Mouse (Mus musculus): ENCODE results near the gene Nup54. TPM values are rescaled to one million over a fixed set of nuclear protein-coding genes. Genes with fewer than 3 reads are reported as not detected.

The Nup54 gene
- polyA plus RNA-seq, 1 experiment from 2014 or later = 52.7 TPM

DNA sequence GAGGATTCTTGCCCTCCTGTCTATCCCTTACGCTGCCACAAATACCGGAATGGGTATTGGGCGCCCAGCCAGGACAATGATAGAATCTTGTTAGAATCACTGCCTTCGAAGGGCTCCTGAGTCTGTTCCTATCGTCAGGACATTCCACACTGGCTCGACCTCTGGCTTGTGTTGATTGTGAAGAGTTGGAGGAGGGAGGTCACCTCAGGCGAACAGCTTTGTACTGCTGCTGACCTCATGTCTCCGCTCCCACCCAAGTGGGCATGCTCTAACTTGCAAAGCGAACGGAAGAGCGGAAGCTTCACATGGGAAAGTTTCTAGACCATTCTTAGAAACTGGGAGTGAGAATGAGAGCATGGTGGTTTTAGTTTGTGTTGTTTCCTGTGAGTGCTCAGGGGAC lies 47.6 kb downstream of the Nup54 start:
- Histone ChIP-seq H3K36me3 (ENCODE audit: control insufficient read depth, insufficient read depth, low read length) (no peaks in the 10 kb centered on the region), H3K4me3 (ENCODE audit: low read depth, low read length) (no peak overlapping the region), H3K27me3 (ENCODE audit: control insufficient read depth, insufficient read depth, low read length) (0 out of 2 replicates have a peak, but pooled peaks cover 2% of the 10 kb centered on the region), H3K9ac (replicated peaks; ENCODE audit: low read depth, low read length) (no peak overlapping the region), H3K9me3 (ENCODE audit: control insufficient read depth, low read length) (no peaks in the 10 kb centered on the region), H3K4me1 (ENCODE audit: control insufficient read depth, insufficient read depth, low read length) (no peaks in the 10 kb centered on the region), H3K27ac (ENCODE audit: low read depth, low read length) (no peak overlapping the region), H3K4me2 (ENCODE audit: low read depth, low read length) (no peak overlapping the region)
- WGBS = 76% methylated on average over 11 of the region's 11 CpGs
- no peak for ATAC-seq (ENCODE audit: low read depth)

DNA sequence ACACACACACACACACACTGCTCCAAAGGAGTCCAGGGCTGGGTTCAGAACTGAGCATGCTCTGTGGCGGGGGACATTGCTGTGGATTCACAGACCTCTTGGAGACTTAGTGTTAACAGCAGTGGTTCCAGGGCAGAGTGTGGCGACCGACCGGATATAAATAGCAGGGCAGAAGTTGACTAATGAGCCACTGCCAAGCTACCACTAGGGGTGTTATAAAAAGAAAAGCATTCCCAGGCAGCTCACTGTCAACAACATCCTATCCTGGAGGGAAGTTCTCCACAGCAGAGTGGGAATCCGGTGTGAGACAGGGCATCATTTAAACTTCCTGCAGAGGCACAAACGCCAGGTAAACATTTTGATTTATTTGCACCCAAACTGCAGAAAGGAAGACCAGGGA lies 48.4 kb downstream of the Nup54 start:
- H3K27ac ChIP-seq (ENCODE audit: low read depth, low read length) = no peak overlapping the region
- no peaks in the 10 kb centered on the region for H3K36me3 ChIP-seq (ENCODE audit: control insufficient read depth, insufficient read depth, low read length)
- H3K27me3 ChIP-seq (ENCODE audit: control insufficient read depth, insufficient read depth, low read length) = no peaks in the 10 kb centered on the region
- no peak overlapping the region for H3K4me2 ChIP-seq (ENCODE audit: low read depth, low read length)
- H3K4me1 ChIP-seq (ENCODE audit: control insufficient read depth, insufficient read depth, low read length) = no peaks in the 10 kb centered on the region
- no peak overlapping the region for H3K9ac ChIP-seq (replicated peaks; ENCODE audit: low read depth, low read length)
- no peak overlapping the region for H3K4me3 ChIP-seq (ENCODE audit: low read depth, low read length)
- H3K9me3 ChIP-seq (ENCODE audit: control insufficient read depth, low read length) = no peaks in the 10 kb centered on the region
- no peak for ATAC-seq (ENCODE audit: low read depth)
- WGBS = 42% methylated on average over 6 of the region's 6 CpGs

DNA sequence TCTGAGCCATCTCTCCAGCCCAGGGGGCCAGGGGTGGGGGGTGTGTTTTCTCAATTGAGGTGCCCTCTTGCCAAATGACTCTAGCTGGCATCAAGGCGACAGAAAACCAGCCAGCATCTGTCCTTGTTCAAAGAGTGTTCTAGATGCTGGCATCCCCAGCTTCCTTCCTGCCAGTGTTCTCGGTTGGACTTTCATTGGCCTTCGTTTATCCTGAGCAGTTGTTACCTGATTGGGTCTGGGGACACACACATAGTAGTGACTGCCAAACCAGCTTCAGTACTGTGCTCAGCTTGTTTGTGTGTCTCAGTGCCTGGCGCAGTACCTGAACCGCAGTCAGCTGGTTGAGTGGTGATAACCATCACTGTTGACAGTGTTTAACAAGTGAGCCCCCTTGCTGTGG lies 48.9 kb downstream of the Nup54 start:
- Histone ChIP-seq H3K4me3 (ENCODE audit: low read depth, low read length) (no peak overlapping the region), H3K9me3 (ENCODE audit: control insufficient read depth, low read length) (no peaks in the 10 kb centered on the region), H3K9ac (replicated peaks; ENCODE audit: low read depth, low read length) (no peak overlapping the region), H3K36me3 (ENCODE audit: control insufficient read depth, insufficient read depth, low read length) (no peaks in the 10 kb centered on the region), H3K27ac (ENCODE audit: low read depth, low read length) (no peak overlapping the region), H3K27me3 (ENCODE audit: control insufficient read depth, insufficient read depth, low read length) (no peaks in the 10 kb centered on the region), H3K4me1 (ENCODE audit: control insufficient read depth, insufficient read depth, low read length) (no peaks in the 10 kb centered on the region), H3K4me2 (ENCODE audit: low read depth, low read length) (no peak overlapping the region)
- ATAC-seq (ENCODE audit: low read depth) = no peak
- 86% methylated on average over 5 of the region's 5 CpGs for WGBS

DNA sequence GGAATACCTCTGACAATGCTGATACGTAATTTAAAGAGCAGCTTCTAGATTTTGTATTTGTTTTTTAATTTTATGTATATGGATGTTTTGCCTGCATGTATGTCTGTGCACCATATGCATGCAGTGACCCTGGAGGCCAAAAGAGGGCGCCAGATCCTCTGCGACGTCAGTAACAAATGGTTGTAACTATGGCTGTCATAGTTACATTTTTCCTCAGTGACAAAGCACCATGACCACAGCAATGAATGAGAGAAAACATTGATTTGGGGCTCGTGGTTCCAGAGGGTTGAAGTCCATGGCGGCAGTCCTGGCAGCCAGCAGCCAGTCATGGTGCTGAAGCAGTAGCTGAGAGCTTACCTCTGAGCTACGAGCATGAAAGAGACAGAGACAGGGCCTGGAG lies 50.2 kb downstream of the Nup54 start:
- no peaks in the 10 kb centered on the region for H3K9me3 ChIP-seq (ENCODE audit: control insufficient read depth, low read length)
- WGBS = 45% methylated on average over 7 of the region's 7 CpGs
- H3K27me3 ChIP-seq (ENCODE audit: control insufficient read depth, insufficient read depth, low read length) = no peaks in the 10 kb centered on the region
- H3K4me3 ChIP-seq (ENCODE audit: low read depth, low read length) = no peak overlapping the region
- no peak overlapping the region for H3K27ac ChIP-seq (ENCODE audit: low read depth, low read length)
- H3K4me2 ChIP-seq (ENCODE audit: low read depth, low read length) = no peak overlapping the region
- no peak overlapping the region for H3K9ac ChIP-seq (replicated peaks; ENCODE audit: low read depth, low read length)
- no peak for ATAC-seq (ENCODE audit: low read depth)
- H3K36me3 ChIP-seq (ENCODE audit: control insufficient read depth, insufficient read depth, low read length) = no peaks in the 10 kb centered on the region
- no peaks in the 10 kb centered on the region for H3K4me1 ChIP-seq (ENCODE audit: control insufficient read depth, insufficient read depth, low read length)

DNA sequence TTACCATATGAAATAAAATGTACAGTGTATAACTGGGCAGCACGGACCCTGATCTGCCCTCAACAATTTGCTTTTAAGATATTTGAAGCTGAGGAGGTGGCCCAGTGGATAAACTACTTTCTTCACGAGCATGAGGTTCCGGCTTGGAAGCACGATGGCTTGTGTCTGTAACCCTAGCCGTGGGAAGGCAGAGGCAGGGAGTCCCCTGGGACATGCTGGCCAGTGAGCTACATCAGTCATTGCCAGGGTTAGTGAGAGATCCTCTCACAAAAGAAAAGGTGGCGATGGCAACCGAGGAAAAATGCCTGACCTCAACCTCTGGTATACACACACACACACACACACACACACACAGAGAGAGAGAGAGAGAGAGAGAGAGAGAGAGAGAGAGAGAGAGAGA lies 51.3 kb downstream of the Nup54 start:
- no peak overlapping the region for H3K27ac ChIP-seq (ENCODE audit: low read depth, low read length)
- H3K27me3 ChIP-seq (ENCODE audit: control insufficient read depth, insufficient read depth, low read length) = no peaks in the 10 kb centered on the region
- no peaks in the 10 kb centered on the region for H3K9me3 ChIP-seq (ENCODE audit: control insufficient read depth, low read length)
- no peaks in the 10 kb centered on the region for H3K36me3 ChIP-seq (ENCODE audit: control insufficient read depth, insufficient read depth, low read length)
- no peak overlapping the region for H3K9ac ChIP-seq (replicated peaks; ENCODE audit: low read depth, low read length)
- no peak overlapping the region for H3K4me2 ChIP-seq (ENCODE audit: low read depth, low read length)
- H3K4me1 ChIP-seq (ENCODE audit: control insufficient read depth, insufficient read depth, low read length) = no peaks in the 10 kb centered on the region
- H3K4me3 ChIP-seq (ENCODE audit: low read depth, low read length) = no peak overlapping the region
- 42% methylated on average over 7 of the region's 7 CpGs for WGBS
- ATAC-seq (ENCODE audit: low read depth) = no peak

DNA sequence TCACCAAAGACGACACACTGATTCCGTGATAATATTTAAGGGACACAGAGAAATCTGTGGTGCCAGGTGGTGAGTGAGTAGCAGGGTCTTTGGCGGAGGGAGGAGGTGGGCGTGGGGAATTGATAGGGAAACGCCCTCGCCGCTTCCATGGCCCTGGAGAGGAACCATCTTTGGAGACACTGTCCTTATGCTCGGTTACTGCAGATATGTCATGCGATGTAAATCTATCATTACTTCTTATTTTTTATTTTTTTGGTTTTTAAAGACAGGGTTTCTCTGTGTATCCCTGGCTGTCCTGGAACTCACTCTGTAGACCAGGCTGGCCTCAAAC lies 52.7 kb downstream of the Nup54 start:
- H3K4me1 ChIP-seq (ENCODE audit: control insufficient read depth, insufficient read depth, low read length) = no peaks in the 10 kb centered on the region
- H3K4me2 ChIP-seq (ENCODE audit: low read depth, low read length) = no peak overlapping the region
- H3K9me3 ChIP-seq (ENCODE audit: control insufficient read depth, low read length) = no peaks in the 10 kb centered on the region
- 59% methylated on average over 9 of the region's 9 CpGs for WGBS
- no peak for ATAC-seq (ENCODE audit: low read depth)
- H3K9ac ChIP-seq (replicated peaks; ENCODE audit: low read depth, low read length) = no peak overlapping the region
- H3K4me3 ChIP-seq (ENCODE audit: low read depth, low read length) = no peak overlapping the region
- no peak overlapping the region for H3K27ac ChIP-seq (ENCODE audit: low read depth, low read length)
- no peaks in the 10 kb centered on the region for H3K27me3 ChIP-seq (ENCODE audit: control insufficient read depth, insufficient read depth, low read length)
- no peaks in the 10 kb centered on the region for H3K36me3 ChIP-seq (ENCODE audit: control insufficient read depth, insufficient read depth, low read length)

DNA sequence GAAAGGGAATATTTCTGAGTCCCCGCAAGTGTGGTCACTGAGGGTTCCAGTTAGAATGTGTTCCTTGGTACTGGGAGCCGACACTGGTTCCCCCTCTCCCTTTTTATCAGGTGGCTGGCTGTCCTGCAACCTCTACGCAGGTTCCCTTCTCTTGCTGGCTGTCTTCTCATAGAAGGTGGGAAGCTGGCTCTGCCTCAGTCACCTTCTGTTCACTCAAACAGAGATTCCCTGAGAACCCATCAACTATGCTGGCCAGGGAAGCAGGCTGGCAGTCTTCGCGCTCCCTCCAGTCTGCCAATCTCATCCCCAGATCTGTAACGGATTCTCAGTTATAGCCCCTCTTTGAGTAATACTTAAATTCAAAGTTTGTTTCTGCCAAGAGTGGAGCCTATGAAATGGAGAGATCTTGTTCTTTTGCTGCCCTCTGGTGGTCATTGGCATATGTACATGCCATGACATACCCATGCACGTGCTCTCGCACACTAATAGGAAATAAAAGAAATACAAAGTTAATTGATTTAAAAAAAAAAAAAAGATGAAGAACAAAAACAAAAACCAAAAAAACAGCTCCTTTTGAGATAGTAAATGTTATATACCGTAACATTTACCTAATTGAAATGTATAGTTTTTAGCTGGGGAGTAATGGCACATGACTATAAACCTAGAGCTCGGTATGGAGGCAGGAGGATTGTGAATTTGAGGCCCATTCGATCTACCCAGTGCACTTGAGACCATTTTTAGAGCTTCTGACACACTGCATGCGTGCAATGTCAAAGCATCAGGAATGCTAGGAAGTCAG lies 53.3 kb downstream of the Nup54 start:
- WGBS = 35% methylated on average over 12 of the region's 12 CpGs
- H3K27me3 ChIP-seq (ENCODE audit: control insufficient read depth, insufficient read depth, low read length) = no peaks in the 10 kb centered on the region
- no peak overlapping the region for H3K4me3 ChIP-seq (ENCODE audit: low read depth, low read length)
- H3K36me3 ChIP-seq (ENCODE audit: control insufficient read depth, insufficient read depth, low read length) = no peaks in the 10 kb centered on the region
- no peaks in the 10 kb centered on the region for H3K9me3 ChIP-seq (ENCODE audit: control insufficient read depth, low read length)
- no peaks in the 10 kb centered on the region for H3K4me1 ChIP-seq (ENCODE audit: control insufficient read depth, insufficient read depth, low read length)
- peak; percentile 91; the same call in 1 of the 2 replicates for ATAC-seq (ENCODE audit: low read depth)
- no peak overlapping the region for H3K27ac ChIP-seq (ENCODE audit: low read depth, low read length)
- no peak overlapping the region for H3K9ac ChIP-seq (replicated peaks; ENCODE audit: low read depth, low read length)
- H3K4me2 ChIP-seq (ENCODE audit: low read depth, low read length) = no peak overlapping the region

DNA sequence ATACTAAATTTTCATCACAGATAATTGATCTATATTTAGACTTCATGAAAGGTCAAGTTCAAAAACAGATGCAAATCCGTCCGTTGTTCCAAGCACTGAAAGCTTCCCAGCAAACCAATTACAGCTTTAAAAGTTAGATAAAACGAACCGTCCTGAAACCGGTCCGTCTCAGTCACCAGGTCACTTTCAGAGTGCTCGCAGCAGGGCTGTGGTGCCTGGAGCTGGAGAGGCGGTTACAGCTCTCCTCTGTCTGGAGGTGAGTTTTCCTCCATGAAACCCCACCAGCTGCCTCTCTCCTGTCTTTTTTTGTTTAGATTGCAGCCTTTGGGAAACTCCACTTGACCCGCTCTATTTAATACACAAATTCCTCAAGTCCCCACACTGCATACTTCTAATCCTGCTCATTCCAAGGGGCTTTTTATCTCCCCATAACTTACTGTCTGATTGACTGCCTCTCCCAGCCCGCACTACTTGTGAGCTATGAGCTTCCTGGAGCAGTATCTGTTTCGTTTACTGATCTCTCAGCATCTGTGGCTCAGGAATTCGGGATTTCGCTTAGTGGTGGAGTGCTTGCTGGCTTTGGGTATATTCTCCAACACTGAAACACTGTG lies 58.1 kb downstream of the Nup54 start:
- Histone ChIP-seq H3K27me3 (ENCODE audit: control insufficient read depth, insufficient read depth, low read length) (no peaks in the 10 kb centered on the region), H3K9ac (replicated peaks; ENCODE audit: low read depth, low read length) (no peak overlapping the region), H3K27ac (ENCODE audit: low read depth, low read length) (no peak overlapping the region), H3K4me3 (ENCODE audit: low read depth, low read length) (no peak overlapping the region), H3K4me1 (ENCODE audit: control insufficient read depth, insufficient read depth, low read length) (no peaks in the 10 kb centered on the region), H3K9me3 (ENCODE audit: control insufficient read depth, low read length) (no peaks in the 10 kb centered on the region), H3K4me2 (ENCODE audit: low read depth, low read length) (no peak overlapping the region), H3K36me3 (ENCODE audit: control insufficient read depth, insufficient read depth, low read length) (no peaks in the 10 kb centered on the region)
- ATAC-seq (ENCODE audit: low read depth) = no peak
- 51% methylated on average over 13 of the region's 13 CpGs for WGBS

DNA sequence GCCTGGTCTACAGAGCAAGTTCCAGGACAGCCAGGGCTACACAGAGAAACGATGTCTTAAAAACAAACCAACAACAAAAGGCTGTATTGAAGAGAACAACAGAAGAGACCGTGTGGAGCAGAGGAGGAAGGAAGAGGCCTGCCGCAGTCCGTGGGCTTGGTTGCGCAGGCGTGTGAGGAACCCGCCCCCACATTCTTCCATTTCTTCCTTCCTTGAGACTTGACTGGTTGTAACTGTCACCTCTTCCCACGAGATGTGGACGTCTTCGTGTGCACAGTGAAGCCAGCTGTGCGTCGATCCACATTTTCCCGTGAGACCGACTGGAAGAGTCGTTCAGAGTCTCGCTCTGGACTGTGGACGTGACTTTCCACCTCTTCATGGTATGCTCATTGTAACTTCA lies 59.7 kb downstream of the Nup54 start:
- Histone ChIP-seq H3K27ac (ENCODE audit: low read depth, low read length) (no peak overlapping the region), H3K9ac (replicated peaks; ENCODE audit: low read depth, low read length) (no peak overlapping the region), H3K4me2 (ENCODE audit: low read depth, low read length) (no peak overlapping the region), H3K4me1 (ENCODE audit: control insufficient read depth, insufficient read depth, low read length) (peaks cover 3% of the 10 kb centered on the region; the same call in 1 of the 2 replicates), H3K27me3 (ENCODE audit: control insufficient read depth, insufficient read depth, low read length) (no peaks in the 10 kb centered on the region), H3K36me3 (ENCODE audit: control insufficient read depth, insufficient read depth, low read length) (no peaks in the 10 kb centered on the region), H3K4me3 (ENCODE audit: low read depth, low read length) (no peak overlapping the region), H3K9me3 (ENCODE audit: control insufficient read depth, low read length) (no peaks in the 10 kb centered on the region)
- WGBS = 80% methylated on average over 17 of the region's 17 CpGs
- ATAC-seq (ENCODE audit: low read depth) = no peak

All from neural tube, embryonic 14.5 days (tissue).